Mouse (Mus musculus) midbrain, embryonic 16.5 days (tissue): Measurements from ENCODE around the gene Arhgap15. TPM values are rescaled to one million over a fixed set of nuclear protein-coding genes. Genes with fewer than 3 reads are reported as not detected.
A peak's percentile ranks its signal among the peaks of the same experiment; 100 is the strongest.

Source experiments
- ATAC-seq: fragments of 200-750 bp; cut with Nextera tagmentation; 2 replicates; pipeline ENCODE4 v1.8.0; 2017; ENCODE audit warnings: moderate TSS enrichment
- H3K27ac ChIP-seq: fragments of 300-500 bp; sonication (generic); 2 replicates; pipeline ENCODE4 v1.5.1; 2014; ENCODE audit warnings: mild to moderate bottlenecking, low read length, mixed read lengths
- H3K27me3 ChIP-seq: fragments of 300-500 bp; sonication (generic); 2 replicates; pipeline ENCODE4 v1.6.1; 2014; ENCODE audit warnings: low read depth, low read length, mixed read lengths; ENCODE audit not compliant: control insufficient read depth, insufficient read depth
- H3K36me3 ChIP-seq: fragments of 300-500 bp; sonication (generic); 2 replicates; pipeline ENCODE4 v1.6.1; 2014; ENCODE audit warnings: mild to moderate bottlenecking, low read length, moderate library complexity, mixed read lengths; ENCODE audit not compliant: control insufficient read depth, insufficient read depth
- H3K4me1 ChIP-seq: fragments of 300-500 bp; sonication (generic); 2 replicates; pipeline ENCODE4 v1.6.1; 2014; ENCODE audit warnings: mild to moderate bottlenecking, low read length, mixed read lengths; ENCODE audit not compliant: control insufficient read depth, insufficient read depth
- H3K4me2 ChIP-seq: fragments of 300-500 bp; sonication (generic); 2 replicates; pipeline ENCODE4 v1.6.1; 2014; ENCODE audit warnings: mild to moderate bottlenecking, low read length, mixed read lengths
- H3K4me3 ChIP-seq: fragments of 300-500 bp; sonication (generic); 2 replicates; pipeline ENCODE4 v1.5.1; 2014; ENCODE audit warnings: low read depth, mild to moderate bottlenecking, low read length, moderate library complexity, mixed read lengths
- H3K9ac ChIP-seq: fragments of 300-500 bp; sonication (generic); 2 replicates; pipeline ENCODE4 v1.6.1; 2014; ENCODE audit warnings: low read depth, low read length, mixed read lengths
- H3K9me3 ChIP-seq: fragments of 300-500 bp; sonication (generic); replicated peaks from 2 replicates; pipeline ENCODE4 v1.6.1; 2014; ENCODE audit warnings: mild to moderate bottlenecking, low read length, mixed read lengths; ENCODE audit not compliant: control insufficient read depth, poor library complexity, severe bottlenecking
- WGBS: fragments of 180-500 bp; shearing (Covaris S2); extraction: QIAGEN DNeasy Blood & Tissue Kit; methylation state at CpG from one replicate; pipeline ENCODE4 v1.1.7; 2014; 5-methylcytosine and 5-hydroxymethylcytosine counted together
- polyA plus RNA-seq: library from polyadenylated mRNA; unstranded; fragments of >200 nt; fragmentation: Nextera tagmentation; extraction: Ambion mirVana; gene quantifications from 2 replicates; pipeline ENCODE4 v1.2.1, GENCODE M21; 2015

Arhgap15 gene
- polyA plus RNA-seq, 1 experiment from 2014 or later, result 1.1 TPM

DNA sequence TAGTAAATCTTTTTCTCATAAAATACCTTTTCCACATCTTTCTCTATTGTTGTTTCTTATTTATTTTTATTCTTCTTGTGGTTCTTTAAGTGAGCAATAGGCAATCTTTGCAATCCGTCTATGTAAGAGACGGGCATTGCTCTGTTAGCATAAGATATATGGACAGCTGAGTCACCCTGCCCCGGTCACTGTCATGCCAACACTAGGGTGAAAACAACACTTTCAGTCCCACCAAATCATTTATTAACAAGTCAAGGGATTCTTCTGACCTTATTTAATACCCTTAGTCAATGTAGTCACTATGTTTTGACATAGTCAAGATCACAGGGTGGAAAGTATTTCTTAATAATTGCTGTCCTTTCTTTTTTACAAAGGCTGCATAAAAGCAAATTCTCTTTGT, 525.8 kb downstream of the Arhgap15 start:
- Histone ChIP-seq H3K4me3 (no peak overlapping the region), H3K9me3 (no peaks in the 10 kb centered on the region), H3K4me2 (no peak overlapping the region), H3K36me3 (no peaks in the 10 kb centered on the region), H3K9ac (no peak overlapping the region), H3K4me1 (0 out of 2 replicates have a peak, but pooled peaks cover 3% of the 10 kb centered on the region), H3K27me3 (no peaks in the 10 kb centered on the region), H3K27ac (no peak overlapping the region)
- WGBS, result 96% methylated on average over 3 of the region's 3 CpGs
- ATAC-seq, result no peak

DNA sequence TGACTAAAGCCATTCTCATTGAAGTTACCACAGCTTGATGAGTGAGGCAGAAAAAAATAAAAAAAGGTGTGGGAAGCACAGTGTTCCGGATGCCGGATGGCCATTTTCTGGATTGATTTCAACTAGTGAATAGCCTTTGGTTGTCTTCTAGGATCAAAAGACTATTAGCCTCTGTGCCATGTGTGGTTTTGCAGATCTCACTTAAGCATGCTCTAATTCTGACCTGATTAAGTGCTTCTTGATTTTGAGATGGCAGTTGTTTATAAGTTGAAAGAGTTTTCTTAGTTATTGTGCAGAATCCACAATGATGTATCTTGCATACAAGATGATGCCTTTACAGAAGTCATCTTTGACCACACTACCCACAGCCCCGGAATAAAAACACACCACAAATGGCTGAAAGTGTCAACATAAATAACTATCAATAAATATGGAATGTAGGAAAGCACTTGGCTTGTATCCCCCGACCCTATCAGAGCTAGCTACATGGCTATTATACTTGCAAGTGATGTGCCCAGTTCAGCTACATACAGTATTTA, 537.6 kb downstream of the Arhgap15 start:
- H3K4me1 ChIP-seq, result no peaks in the 10 kb centered on the region
- H3K4me3 ChIP-seq, result no peak overlapping the region
- no peak overlapping the region for H3K27ac ChIP-seq
- WGBS, result 93% methylated on average over 4 of the region's 4 CpGs
- no peaks in the 10 kb centered on the region for H3K9me3 ChIP-seq
- ATAC-seq, result no peak
- H3K4me2 ChIP-seq, result no peak overlapping the region
- no peaks in the 10 kb centered on the region for H3K36me3 ChIP-seq
- no peaks in the 10 kb centered on the region for H3K27me3 ChIP-seq
- H3K9ac ChIP-seq, result no peak overlapping the region

DNA sequence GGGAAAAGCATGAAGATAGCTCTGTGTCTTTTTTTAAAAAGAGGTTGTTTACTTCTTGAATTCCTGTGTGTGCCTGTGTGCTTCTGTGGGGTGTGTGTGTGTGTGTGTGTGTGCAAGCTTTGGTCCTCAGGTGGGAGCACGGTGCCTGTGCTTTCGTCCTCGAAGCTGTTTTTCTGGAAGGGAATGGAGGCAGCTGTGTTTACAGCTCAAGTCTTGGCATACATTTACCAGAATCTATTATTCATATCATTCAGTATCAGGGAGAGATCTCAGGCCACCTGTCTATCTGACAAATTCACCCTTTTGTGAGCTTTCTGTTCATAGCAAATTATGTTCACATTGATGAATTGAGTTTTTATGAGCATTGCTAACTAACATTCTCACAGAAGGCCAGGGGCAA, 550.5 kb downstream of the Arhgap15 start:
- Histone ChIP-seq H3K27me3 (no peaks in the 10 kb centered on the region), H3K9ac (no peak overlapping the region), H3K36me3 (no peaks in the 10 kb centered on the region), H3K27ac (no peak overlapping the region), H3K4me2 (no peak overlapping the region), H3K4me1 (no peaks in the 10 kb centered on the region), H3K9me3 (no peaks in the 10 kb centered on the region), H3K4me3 (no peak overlapping the region)
- 32% methylated on average over 3 of the region's 3 CpGs for WGBS
- no peak for ATAC-seq

DNA sequence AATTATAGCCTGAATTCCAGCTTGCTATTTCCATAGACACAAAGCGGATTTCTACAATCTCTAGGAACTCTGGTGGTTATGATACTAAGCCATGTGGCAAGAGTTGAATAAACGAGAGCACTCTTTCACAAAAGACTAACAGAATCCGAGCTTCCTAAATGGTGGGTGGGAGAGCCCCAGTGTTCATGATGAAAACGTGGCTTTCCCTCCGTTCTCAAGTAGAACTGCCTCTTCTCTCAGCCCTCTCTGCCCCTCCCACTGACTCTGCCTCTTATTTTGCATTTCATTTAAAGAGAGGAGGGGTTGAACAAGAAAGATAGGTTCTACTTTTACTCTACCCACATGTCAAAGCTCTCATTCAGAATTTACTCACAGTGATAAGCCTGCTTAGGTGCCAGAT, 551.3 kb downstream of the Arhgap15 start:
- 0 out of 2 replicates have a peak, but pooled peaks have one; percentile 28 for ATAC-seq
- Histone ChIP-seq H3K9me3 (no peaks in the 10 kb centered on the region), H3K36me3 (no peaks in the 10 kb centered on the region), H3K4me2 (no peak overlapping the region), H3K9ac (no peak overlapping the region), H3K27me3 (no peaks in the 10 kb centered on the region), H3K27ac (no peak overlapping the region), H3K4me1 (peaks cover 4% of the 10 kb centered on the region), H3K4me3 (no peak overlapping the region)
- WGBS, result 23% methylated on average over 5 of the region's 5 CpGs

DNA sequence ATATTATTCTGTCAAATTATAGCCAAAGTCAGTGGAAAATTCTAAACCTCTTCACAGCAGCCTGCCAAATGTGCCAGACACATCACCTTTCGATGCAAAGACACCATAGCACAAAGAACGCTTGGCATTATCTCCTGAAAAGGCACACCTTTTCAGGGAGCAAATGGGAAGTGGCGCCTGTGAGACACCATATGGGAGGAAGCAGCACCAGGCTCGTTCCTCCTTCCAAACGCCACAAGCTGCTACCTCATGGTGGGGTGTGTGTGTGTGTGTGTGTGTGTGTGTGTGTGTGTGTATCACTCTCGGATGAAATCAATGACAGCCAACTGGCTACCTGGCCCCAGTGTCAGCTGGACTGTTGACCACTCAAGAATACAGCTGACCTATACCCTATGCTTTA, 551.8 kb downstream of the Arhgap15 start:
- Histone ChIP-seq H3K9ac (no peak overlapping the region), H3K4me3 (no peak overlapping the region), H3K4me1 (peaks cover 9% of the 10 kb centered on the region), H3K4me2 (no peak overlapping the region), H3K27me3 (no peaks in the 10 kb centered on the region), H3K9me3 (no peaks in the 10 kb centered on the region), H3K27ac (no peak overlapping the region), H3K36me3 (no peaks in the 10 kb centered on the region)
- WGBS, result 75% methylated on average over 6 of the region's 6 CpGs
- no peak for ATAC-seq

DNA sequence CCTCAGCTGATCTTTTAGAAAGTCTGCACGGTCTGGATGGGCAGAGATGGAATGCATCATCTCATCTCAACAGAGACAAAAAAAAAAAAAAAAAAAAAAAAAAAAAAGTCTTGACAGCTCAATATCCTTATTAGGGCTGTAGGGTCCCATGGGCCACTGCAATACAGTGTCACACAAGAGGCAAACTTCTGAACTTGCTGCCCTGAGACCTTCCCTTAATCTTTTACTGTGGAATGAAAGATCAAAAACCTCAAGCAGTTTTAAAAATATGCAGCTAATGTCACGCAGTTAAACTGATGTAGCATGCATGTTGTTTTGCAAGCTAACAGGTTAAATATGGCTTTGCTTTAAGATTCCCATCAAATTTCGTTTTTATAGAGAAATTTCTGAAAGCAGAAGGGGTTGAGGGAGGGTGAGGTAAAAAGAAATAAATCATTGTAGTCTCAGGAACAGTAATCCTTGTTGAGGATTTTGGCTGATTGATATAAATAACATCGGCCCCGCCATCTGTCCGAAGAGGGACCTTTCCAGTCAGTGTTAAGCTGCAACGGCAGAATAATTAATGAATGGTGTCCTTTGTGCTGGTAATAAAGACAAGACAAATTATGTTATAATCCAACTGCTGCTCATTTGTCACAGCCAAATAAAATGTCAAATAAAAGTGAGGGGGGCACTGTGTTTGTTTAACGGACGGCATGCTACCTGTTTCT, 555.8 kb downstream of the Arhgap15 start:
- H3K9ac ChIP-seq, result no peak overlapping the region
- H3K4me3 ChIP-seq, result peak overlapping the region; percentile 4; the same call in 1 of the 2 replicates
- peak overlapping the region; percentile 35 for H3K4me2 ChIP-seq
- H3K27ac ChIP-seq, result 0 out of 2 replicates have a peak overlapping the region, but pooled peaks have one; percentile 8
- H3K4me1 ChIP-seq, result peaks cover 9% of the 10 kb centered on the region
- 21% methylated on average over 9 of the region's 9 CpGs for WGBS
- H3K9me3 ChIP-seq, result no peaks in the 10 kb centered on the region
- no peaks in the 10 kb centered on the region for H3K27me3 ChIP-seq
- peak; percentile 25; the same call in 1 of the 2 replicates for ATAC-seq
- H3K36me3 ChIP-seq, result no peaks in the 10 kb centered on the region

DNA sequence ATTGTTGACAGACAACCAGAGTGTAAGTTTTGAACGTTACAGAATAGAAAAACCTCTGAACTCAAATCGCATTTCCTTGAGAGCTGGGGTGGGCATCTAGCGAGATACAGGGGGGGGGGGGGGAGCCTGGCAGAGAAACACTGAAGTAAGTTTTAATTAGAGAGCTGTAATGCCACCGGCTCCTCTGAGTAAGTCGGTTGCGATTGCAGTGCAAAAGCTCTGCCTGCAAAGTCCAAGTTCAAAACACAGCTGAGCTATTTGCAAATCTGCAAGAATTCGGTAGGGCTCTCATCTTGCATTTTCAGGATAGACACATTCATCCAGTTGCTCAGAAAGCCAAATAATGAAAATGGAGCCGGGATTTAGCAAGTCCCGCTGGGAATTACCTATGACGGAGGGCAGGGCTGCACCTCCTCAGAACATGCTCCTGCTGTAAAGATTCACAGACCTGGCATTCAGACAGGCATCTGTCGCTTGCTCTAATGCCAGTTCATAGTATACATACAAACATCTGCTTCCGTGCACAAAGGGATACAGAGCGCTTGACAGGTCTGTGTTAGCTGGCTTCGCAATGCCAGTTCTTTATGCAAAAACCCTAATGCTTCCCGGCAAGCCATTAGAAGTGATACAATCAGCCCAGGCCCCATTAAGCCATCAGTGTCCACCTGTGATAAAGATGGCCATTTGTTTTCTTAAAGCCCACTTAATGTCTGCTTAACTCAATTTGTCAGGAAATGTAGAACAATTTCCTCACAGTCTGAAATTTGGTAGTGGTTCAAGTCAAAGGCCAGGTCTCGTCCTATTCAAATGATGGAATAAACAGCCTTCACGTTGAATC, 556.6 kb downstream of the Arhgap15 start:
- Histone ChIP-seq H3K9ac (peak overlapping the region; percentile 17; the same call in 1 of the 2 replicates), H3K27me3 (no peaks in the 10 kb centered on the region), H3K27ac (0 out of 2 replicates have a peak overlapping the region, but pooled peaks have one; percentile 20), H3K4me2 (peak overlapping the region; percentile 35), H3K4me1 (peaks cover 9% of the 10 kb centered on the region), H3K4me3 (peak overlapping the region; percentile 4; the same call in 1 of the 2 replicates), H3K9me3 (no peaks in the 10 kb centered on the region), H3K36me3 (no peaks in the 10 kb centered on the region)
- WGBS, result 34% methylated on average over 17 of the region's 17 CpGs
- ATAC-seq, result peak; percentile 56; the same call in 1 of the 2 replicates

DNA sequence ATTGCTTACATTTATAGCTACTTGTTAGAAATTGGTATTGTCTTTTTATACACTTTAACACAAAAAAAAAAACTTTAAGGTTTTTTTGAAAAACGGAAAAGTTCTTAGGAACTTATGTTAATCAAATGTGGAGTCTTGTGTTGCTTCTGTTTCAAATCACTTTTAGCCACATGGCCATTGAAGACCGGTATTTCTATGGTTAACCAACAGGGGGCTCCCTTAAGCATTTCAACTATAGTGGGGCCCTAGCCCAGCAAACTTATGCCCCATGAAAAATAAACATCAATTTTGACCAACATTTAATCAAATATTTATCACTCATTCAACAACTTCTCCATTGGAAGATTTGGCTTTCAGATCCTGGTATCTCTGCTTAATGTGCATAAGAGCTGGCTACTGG, 557.5 kb downstream of the Arhgap15 start:
- no peak for ATAC-seq
- Histone ChIP-seq H3K4me3 (no peak overlapping the region), H3K4me2 (no peak overlapping the region), H3K36me3 (no peaks in the 10 kb centered on the region), H3K9me3 (no peaks in the 10 kb centered on the region), H3K27ac (no peak overlapping the region), H3K9ac (no peak overlapping the region), H3K27me3 (no peaks in the 10 kb centered on the region), H3K4me1 (peaks cover 11% of the 10 kb centered on the region)
- 44% methylated on average over 2 of the region's 2 CpGs for WGBS
